Mouse (Mus musculus) hindbrain, postnatal 0 days (tissue): ENCODE results near the gene Lpar3. TPM values are rescaled to one million over a fixed set of nuclear protein-coding genes. Genes with fewer than 3 reads are reported as not detected.

ENCODE experiments used
- ATAC-seq: fragments of 200-750 bp; cut with Nextera tagmentation; 2 replicates; pipeline ENCODE4 v1.8.0; 2017; ENCODE audit warnings: mild to moderate bottlenecking, moderate TSS enrichment, moderate library complexity
- DNase-seq: peaks from one replicate; pipeline ENCODE4 v3.0.0-alpha.2; 2015; ENCODE audit warnings: low spot score
- H3K27ac ChIP-seq: fragments of 300-500 bp; sonication (generic); 2 replicates; pipeline ENCODE4 v1.5.1; 2014; ENCODE audit warnings: mild to moderate bottlenecking
- H3K27me3 ChIP-seq: fragments of 300-500 bp; sonication (generic); 2 replicates; pipeline ENCODE4 v1.6.1; 2014; ENCODE audit warnings: low read length, mixed read lengths; ENCODE audit not compliant: insufficient read depth
- H3K36me3 ChIP-seq: fragments of 300-500 bp; sonication (generic); 2 replicates; pipeline ENCODE4 v1.6.1; 2014; ENCODE audit warnings: low read length, mixed read lengths; ENCODE audit not compliant: insufficient read depth
- H3K4me1 ChIP-seq: fragments of 300-500 bp; sonication (generic); 2 replicates; pipeline ENCODE4 v1.6.1; 2014; ENCODE audit warnings: antibody characterized with exemption, low read length, mixed read lengths; ENCODE audit not compliant: insufficient read depth
- H3K4me2 ChIP-seq: fragments of 300-500 bp; sonication (generic); 2 replicates; pipeline ENCODE4 v1.6.1; 2014; ENCODE audit warnings: low read depth, mild to moderate bottlenecking, low read length, moderate library complexity, mixed read lengths
- H3K4me3 ChIP-seq: fragments of 300-500 bp; sonication (generic); 2 replicates; pipeline ENCODE4 v1.5.1; 2014; ENCODE audit warnings: low read length
- H3K9ac ChIP-seq: fragments of 300-500 bp; sonication (generic); replicated peaks from 2 replicates; pipeline ENCODE4 v1.6.1; 2014; ENCODE audit warnings: mild to moderate bottlenecking, low read length, moderate library complexity, mixed read lengths
- H3K9me3 ChIP-seq: fragments of 300-500 bp; sonication (generic); 2 replicates; pipeline ENCODE4 v1.6.1; 2016; ENCODE audit warnings: low read length, mixed read lengths
- CTCF ChIP-seq: IDR thresholded peaks from 2 replicates; pipeline ENCODE4 v1.5.1; 2016; ENCODE audit warnings: antibody characterized with exemption, control low read depth, low read depth
- WGBS: fragments of 180-500 bp; shearing (Covaris S2); extraction: QIAGEN DNeasy Blood & Tissue Kit; methylation state at CpG from one replicate; pipeline ENCODE4 v1.1.7; 2014; 5-methylcytosine and 5-hydroxymethylcytosine counted together
- polyA plus RNA-seq: library from polyadenylated mRNA; unstranded; fragments of >200 nt; fragmentation: Nextera tagmentation; extraction: Ambion mirVana; gene quantifications from 2 replicates; pipeline ENCODE4 v1.2.1, GENCODE M21; 2015
- total RNA-seq: library from RNA; depleted of rRNA; stranded (reverse); fragments of >200 nt; gene quantifications from 2 replicates; pipeline ENCODE4 v1.2.3, GENCODE M21; 2014

The Lpar3 gene
- total and polyA plus RNA-seq, 2 experiments from 2014 or later, result 0.50 to 0.58 TPM

DNA sequence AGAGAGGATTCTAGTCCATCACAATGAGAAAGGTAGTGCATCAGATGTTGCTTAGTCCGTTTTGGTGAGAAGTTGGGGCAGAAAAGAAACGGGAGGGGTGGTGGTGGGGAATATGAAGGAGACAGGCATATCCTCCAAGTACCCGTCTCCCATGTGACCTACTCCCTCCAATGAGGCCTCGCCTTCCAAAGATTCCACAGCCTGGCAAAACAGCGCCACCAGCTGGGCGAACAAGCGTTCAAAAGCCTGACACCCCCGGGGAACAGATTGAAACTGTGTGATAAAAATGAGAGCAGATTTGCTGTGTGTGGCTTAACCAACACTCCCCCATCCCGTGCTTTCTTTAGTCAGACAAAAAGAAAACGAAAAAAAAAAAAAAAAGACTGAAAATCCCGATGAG lies 56.7 kb downstream of the Lpar3 start:
- H3K9me3 ChIP-seq, result no peaks in the 10 kb centered on the region
- DNase-seq, result peak; percentile 20

DNA sequence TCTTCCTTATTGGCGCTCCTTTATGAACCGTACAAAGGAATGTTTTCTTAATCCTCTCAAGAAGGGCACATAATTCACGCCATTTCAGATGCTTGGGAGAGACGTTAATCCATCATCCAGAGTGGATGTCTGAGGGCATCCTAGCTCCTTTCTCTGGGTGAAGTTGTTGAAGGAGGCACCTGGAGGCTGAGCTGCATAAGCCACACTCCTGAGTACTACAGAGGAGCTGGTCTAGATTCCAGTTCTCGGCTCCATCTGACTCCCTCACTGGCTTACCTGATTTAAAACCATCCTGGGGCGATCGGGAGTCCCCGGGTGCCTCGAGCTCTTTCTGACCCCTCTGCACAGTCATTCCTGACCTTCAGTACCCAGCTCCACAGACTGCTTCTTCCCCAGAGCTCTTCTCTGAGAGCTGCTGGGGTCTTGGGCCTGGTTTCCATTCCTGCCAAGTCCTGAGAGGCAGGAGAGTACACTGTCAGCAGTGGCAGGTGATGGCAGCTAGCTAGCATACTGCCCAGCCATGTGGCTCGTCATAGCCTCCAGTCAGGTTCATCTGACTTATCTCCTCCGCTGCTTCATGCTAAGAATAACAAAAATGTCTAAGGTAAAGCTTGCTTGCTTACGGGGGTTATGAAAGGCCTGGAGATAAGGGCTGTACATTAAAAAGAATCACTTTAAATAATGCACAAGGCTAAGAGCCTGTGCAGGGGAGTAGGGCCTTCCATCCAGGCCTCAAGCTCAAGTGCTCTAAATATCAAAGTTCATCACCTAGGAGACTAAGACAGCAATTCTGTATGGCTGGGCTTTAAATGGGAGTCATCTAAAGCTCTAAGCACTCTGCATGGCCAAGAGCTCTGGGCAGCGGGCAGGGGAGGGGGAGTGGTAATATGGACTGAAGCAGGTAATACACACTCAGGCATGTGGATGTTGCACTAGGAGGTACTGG lies 57.7 kb downstream of the Lpar3 start:
- no peak for DNase-seq
- Histone ChIP-seq H3K4me2 (no peak overlapping the region), H3K4me1 (no peaks in the 10 kb centered on the region), H3K27me3 (no peaks in the 10 kb centered on the region), H3K4me3 (no peak overlapping the region), H3K9ac (no peak overlapping the region), H3K9me3 (no peaks in the 10 kb centered on the region), H3K36me3 (no peaks in the 10 kb centered on the region), H3K27ac (no peak overlapping the region)
- TF ChIP-seq CTCF, result no peak
- 65% methylated on average over 13 of the region's 13 CpGs for WGBS
- no peak for ATAC-seq

More for the DNA sequence above, 56.7 kb downstream of the Lpar3 start:
- no peak overlapping the region for H3K4me3 ChIP-seq
- H3K36me3 ChIP-seq, result no peaks in the 10 kb centered on the region
- TF ChIP-seq CTCF, result peak; percentile 29; the same call in 1 of the 2 replicates
- no peak overlapping the region for H3K9ac ChIP-seq
- no peak for ATAC-seq
- no peak overlapping the region for H3K27ac ChIP-seq
- WGBS, result 80% methylated on average over 11 of the region's 11 CpGs
- no peaks in the 10 kb centered on the region for H3K27me3 ChIP-seq
- H3K4me2 ChIP-seq, result no peak overlapping the region
- H3K4me1 ChIP-seq, result no peaks in the 10 kb centered on the region

DNA sequence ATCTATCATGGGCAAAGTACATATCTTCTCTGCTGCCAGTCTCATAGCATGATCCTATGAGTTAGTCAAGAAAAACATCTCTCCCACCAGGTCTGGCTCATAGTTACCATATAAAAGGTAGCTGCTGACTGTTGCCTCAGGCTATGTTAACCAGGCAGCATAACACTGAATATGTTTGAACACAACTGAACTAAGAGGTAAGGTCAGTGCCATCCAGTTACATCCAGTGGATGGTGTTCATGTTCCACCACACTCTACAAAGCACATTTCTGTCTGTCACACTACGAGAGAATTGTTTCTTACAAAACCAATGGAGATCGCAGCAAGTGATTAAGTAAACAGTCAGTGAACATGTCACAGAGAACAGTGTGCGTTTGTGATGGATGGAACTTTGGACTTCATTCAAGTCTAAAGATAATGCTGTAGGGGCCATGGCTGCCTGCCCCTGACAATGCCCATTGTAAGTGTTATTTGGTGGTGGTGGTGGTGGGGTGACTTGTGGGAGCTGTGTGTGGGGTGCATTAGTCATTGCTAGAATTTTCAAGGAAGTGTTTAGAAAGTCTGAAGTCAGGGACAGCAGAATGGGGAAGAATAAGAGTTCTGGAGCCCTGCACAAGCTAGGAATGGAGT lies 63.1 kb downstream of the Lpar3 start:
- no peak overlapping the region for H3K4me3 ChIP-seq
- no peak for DNase-seq
- H3K27me3 ChIP-seq, result no peaks in the 10 kb centered on the region
- TF ChIP-seq CTCF, result no peak
- no peaks in the 10 kb centered on the region for H3K36me3 ChIP-seq
- H3K4me2 ChIP-seq, result no peak overlapping the region
- 44% methylated on average over 3 of the region's 3 CpGs for WGBS
- H3K27ac ChIP-seq, result no peak overlapping the region
- no peaks in the 10 kb centered on the region for H3K9me3 ChIP-seq
- H3K9ac ChIP-seq, result no peak overlapping the region
- no peaks in the 10 kb centered on the region for H3K4me1 ChIP-seq
- ATAC-seq, result no peak

DNA sequence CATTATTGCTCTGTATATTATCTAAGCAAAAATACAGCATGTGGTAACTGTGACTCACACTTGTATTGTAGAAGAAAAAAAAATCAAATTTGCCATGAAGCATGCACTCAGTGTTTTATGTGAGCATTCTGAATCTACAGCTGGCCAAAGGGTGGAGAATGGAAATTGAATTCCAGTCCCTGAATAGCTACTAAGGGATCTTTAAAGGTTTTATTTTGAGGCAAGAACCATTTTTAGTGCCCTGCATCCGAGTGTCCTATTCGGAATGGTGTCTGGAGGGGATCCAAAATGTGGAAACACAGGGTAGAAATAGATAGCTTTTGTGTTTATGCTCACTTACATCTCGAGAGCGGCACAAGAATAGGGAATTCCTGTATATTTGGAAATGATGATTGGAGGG lies 65.4 kb downstream of the Lpar3 start:
- Histone ChIP-seq H3K4me2 (no peak overlapping the region), H3K27me3 (no peaks in the 10 kb centered on the region), H3K9me3 (no peaks in the 10 kb centered on the region), H3K4me1 (no peaks in the 10 kb centered on the region), H3K27ac (no peak overlapping the region), H3K9ac (no peak overlapping the region), H3K36me3 (no peaks in the 10 kb centered on the region), H3K4me3 (no peak overlapping the region)
- DNase-seq (no peak), ATAC-seq (no peak)
- WGBS, result 69% methylated on average over 4 of the region's 4 CpGs
- no peak for TF ChIP-seq CTCF

DNA sequence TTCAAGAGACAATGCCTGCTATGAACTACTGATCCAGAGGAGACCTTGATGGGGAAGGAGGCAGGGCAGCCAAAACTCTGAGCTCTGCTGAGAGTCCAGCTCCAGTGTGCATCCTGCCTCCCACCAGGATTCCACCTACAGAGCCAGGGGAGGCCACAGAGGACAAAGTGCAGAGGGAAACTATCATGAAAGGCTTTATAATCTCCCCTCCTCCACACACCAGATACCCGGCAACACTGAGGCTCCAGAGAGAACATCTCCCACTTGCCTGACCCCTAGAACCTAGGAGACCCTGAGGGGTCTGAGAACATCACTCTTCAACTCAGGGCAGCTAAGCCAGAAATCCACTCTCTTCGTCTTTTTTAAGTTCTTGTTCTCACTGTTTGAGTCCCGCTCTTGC lies 71.2 kb downstream of the Lpar3 start:
- no peak for ATAC-seq
- no peaks in the 10 kb centered on the region for H3K9me3 ChIP-seq
- DNase-seq, result no peak
- WGBS, result 77% methylated on average over 3 of the region's 3 CpGs
- no peak for TF ChIP-seq CTCF
- H3K4me2 ChIP-seq, result no peak overlapping the region
- no peak overlapping the region for H3K9ac ChIP-seq
- H3K36me3 ChIP-seq, result no peaks in the 10 kb centered on the region
- H3K4me1 ChIP-seq, result no peaks in the 10 kb centered on the region
- no peak overlapping the region for H3K27ac ChIP-seq
- no peaks in the 10 kb centered on the region for H3K27me3 ChIP-seq
- H3K4me3 ChIP-seq, result no peak overlapping the region

DNA sequence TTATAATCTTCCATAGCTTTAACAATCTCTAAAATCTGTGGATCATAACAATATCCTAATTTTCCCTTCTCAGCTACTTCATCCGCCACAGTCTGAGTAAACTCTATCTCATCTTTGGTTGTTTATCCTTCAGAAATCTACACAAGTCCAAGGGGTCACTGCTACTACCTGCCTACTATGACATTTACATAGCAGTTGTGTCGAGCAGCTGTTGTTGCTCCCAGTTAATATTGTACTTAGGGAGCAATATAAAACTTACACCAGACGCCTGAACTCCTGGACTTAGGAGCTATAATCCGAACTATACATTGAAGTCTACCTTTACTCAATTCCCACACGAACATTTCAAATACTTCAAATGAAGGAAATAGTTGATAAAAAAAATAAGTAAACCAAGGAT lies 71.8 kb downstream of the Lpar3 start:
- no peak for TF ChIP-seq CTCF
- ATAC-seq, result no peak
- Histone ChIP-seq H3K4me1 (no peaks in the 10 kb centered on the region), H3K27ac (no peak overlapping the region), H3K4me3 (no peak overlapping the region), H3K4me2 (no peak overlapping the region), H3K9me3 (no peaks in the 10 kb centered on the region), H3K36me3 (no peaks in the 10 kb centered on the region), H3K9ac (no peak overlapping the region), H3K27me3 (no peaks in the 10 kb centered on the region)
- DNase-seq, result no peak
- 86% methylated on average over 5 of the region's 5 CpGs for WGBS

DNA sequence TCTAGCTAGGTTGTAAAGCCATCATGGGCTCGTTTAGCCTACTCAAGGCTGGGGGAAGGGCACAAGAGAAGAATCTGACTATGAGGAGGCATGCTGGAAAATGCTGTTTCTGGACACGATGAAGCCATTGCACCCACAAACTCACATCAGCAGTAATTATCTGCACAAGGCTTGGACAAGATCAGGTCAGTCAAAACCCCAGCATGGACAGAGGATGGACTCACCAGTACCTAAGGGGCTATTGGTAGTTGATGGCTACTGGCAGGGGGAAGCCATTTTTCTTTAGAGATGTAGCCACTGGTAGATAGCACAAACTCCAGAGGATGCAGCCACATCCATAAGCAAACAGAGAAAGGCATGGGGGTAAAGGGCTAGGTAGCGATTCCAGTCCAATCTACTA lies 81.7 kb downstream of the Lpar3 start:
- no peak overlapping the region for H3K9ac ChIP-seq
- H3K27me3 ChIP-seq, result no peaks in the 10 kb centered on the region
- DNase-seq, result no peak
- ATAC-seq, result no peak
- no peak overlapping the region for H3K4me3 ChIP-seq
- H3K9me3 ChIP-seq, result no peaks in the 10 kb centered on the region
- H3K4me2 ChIP-seq, result no peak overlapping the region
- no peak overlapping the region for H3K27ac ChIP-seq
- H3K4me1 ChIP-seq, result no peaks in the 10 kb centered on the region
- no peaks in the 10 kb centered on the region for H3K36me3 ChIP-seq
- WGBS, result 87% methylated on average over 3 of the region's 3 CpGs
- TF ChIP-seq CTCF, result no peak
